Mouse (Mus musculus): Measurements from ENCODE around the gene Hip1r. TPM values are rescaled to one million over a fixed set of nuclear protein-coding genes. Genes with fewer than 3 reads are reported as not detected.
A peak's percentile ranks its signal among the peaks of the same experiment; 100 is the strongest.

The Hip1r gene
- total and polyA plus RNA-seq, 2 experiments from 2014 or later, result 32.6 to 46.9 TPM

DNA sequence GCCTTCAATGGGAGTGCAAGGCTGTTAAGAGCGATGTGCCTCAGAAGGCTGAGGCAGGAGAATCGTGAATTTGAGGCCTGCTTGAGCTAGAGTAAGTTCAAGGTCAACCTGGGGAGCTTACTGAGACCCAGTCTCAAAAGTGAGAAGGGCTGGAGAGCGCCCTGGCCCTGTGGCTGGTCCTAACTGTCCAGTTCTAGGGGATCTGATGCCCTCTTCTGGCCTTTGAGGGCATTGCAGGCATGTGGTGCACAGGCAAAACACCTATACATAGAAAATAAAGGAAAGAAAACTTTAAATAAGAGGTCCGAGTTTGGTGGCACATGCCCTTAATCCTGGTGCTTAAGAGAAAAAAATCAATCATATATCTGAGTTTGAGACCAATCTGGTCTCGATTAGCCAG, 19.4 kb downstream of the Hip1r start:
- no peaks in the 10 kb centered on the region for H3K27me3 ChIP-seq (ENCODE audit: insufficient read depth, low read length)
- 30% methylated on average over 5 of the region's 5 CpGs for WGBS
- H3K36me3 ChIP-seq (ENCODE audit: insufficient read depth, low read length), result peaks cover 6% of the 10 kb centered on the region; the same call in 1 of the 2 replicates
- no peaks in the 10 kb centered on the region for H3K9me3 ChIP-seq (ENCODE audit: low read length)
- ATAC-seq, result peak; percentile 49; the same call in 1 of the 2 replicates
- no peak overlapping the region for H3K4me3 ChIP-seq (ENCODE audit: low read length)
- TF ChIP-seq CTCF (IDR thresholded peaks at IDR 0.05; ENCODE audit: low read depth), result peak; percentile 93
- peaks cover 7% of the 10 kb centered on the region for H3K4me1 ChIP-seq (ENCODE audit: insufficient read depth, low read length)
- DNase-seq (ENCODE audit: low spot score), result peak; percentile 91
- peak overlapping the region; percentile 81 for H3K27ac ChIP-seq
- no peak overlapping the region for H3K4me2 ChIP-seq (ENCODE audit: low read depth, low read length)
- H3K9ac ChIP-seq (replicated peaks; ENCODE audit: low read length), result no peak overlapping the region

DNA sequence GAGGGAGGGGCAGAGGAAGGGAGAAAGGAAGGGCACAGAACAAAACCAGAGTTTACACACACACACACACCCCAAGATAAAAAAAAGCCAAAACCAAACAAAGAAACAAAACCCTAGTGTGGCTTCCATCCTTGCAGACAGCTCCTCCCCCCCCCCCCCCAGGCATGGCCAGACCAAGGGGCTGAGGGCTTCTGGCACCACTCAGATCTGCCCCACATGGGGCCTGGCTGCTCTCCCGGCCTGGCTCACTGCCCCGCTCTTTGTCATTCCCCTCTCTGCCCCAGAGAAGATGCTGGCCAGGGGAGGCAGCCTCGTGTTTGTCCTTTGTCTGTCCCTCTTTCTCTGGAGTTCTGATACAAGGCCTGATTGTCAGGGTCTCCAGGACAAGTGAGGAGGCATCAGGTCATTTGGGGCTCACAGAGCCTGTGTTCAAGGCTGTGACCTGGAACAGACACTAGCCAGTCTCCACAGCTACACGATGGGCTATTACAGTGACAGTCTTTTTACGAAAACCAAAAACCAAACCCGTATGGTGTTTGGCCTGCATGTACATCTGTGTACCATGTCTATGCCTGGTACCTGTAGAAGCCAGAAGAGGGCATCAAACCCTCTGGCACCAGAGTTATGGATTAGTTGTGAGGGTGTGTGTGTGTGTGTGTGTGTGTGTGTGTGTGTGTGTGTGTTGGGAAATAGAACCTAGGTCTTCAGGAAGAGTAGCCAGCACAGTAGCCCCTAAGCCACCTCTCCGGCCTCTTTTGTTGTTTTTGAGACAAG, 20.0 kb downstream of the Hip1r start:
- Histone ChIP-seq H3K9me3 (ENCODE audit: low read length) (no peaks in the 10 kb centered on the region), H3K4me2 (ENCODE audit: low read depth, low read length) (no peak overlapping the region), H3K27me3 (ENCODE audit: insufficient read depth, low read length) (no peaks in the 10 kb centered on the region), H3K36me3 (ENCODE audit: insufficient read depth, low read length) (peaks cover 6% of the 10 kb centered on the region; the same call in 1 of the 2 replicates), H3K4me3 (ENCODE audit: low read length) (no peak overlapping the region), H3K4me1 (ENCODE audit: insufficient read depth, low read length) (peaks cover 7% of the 10 kb centered on the region), H3K27ac (peak overlapping the region; percentile 81), H3K9ac (replicated peaks; ENCODE audit: low read length) (0 out of 2 replicates have a peak overlapping the region, but pooled peaks have one; percentile 5)
- peak; percentile 86 for ATAC-seq
- 41% methylated on average over 7 of the region's 7 CpGs for WGBS
- peak; percentile 52 for TF ChIP-seq CTCF (IDR thresholded peaks at IDR 0.05; ENCODE audit: low read depth)
- DNase-seq (ENCODE audit: low spot score), result peak; percentile 85

DNA sequence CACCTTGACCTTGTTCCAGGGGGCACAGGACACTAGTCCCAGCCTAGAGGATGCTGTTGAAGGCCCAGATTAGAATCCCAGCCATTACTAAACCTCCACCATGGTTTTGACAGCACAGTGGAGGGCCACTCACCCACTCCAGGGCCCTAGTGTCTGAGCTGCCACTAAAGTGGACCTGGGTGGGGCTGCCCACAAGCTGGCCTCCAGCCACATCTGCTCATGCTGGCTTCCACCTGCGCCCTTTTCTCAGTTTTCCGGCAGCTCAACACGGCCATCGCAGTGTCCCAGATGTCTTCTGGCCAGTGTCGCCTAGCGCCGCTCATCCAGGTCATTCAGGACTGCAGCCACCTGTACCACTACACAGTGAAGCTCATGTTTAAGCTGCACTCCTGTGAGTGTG, 21.0 kb downstream of the Hip1r start:
- H3K4me1 ChIP-seq (ENCODE audit: insufficient read depth, low read length), result peaks cover 7% of the 10 kb centered on the region; the same call in 1 of the 2 replicates
- 66% methylated on average over 7 of the region's 7 CpGs for WGBS
- ATAC-seq, result no peak

GRCm38 (mm10) chr5:123995388-123995787, 22.0 kb downstream of the Hip1r start:
- no peak for TF ChIP-seq CTCF (IDR thresholded peaks at IDR 0.05; ENCODE audit: low read depth)
- Histone ChIP-seq H3K4me1 (ENCODE audit: insufficient read depth, low read length) (peaks cover 7% of the 10 kb centered on the region; the same call in 1 of the 2 replicates), H3K4me3 (ENCODE audit: low read length) (no peak overlapping the region), H3K9me3 (ENCODE audit: low read length) (no peaks in the 10 kb centered on the region), H3K9ac (replicated peaks; ENCODE audit: low read length) (no peak overlapping the region), H3K27me3 (ENCODE audit: insufficient read depth, low read length) (no peaks in the 10 kb centered on the region), H3K4me2 (ENCODE audit: low read depth, low read length) (no peak overlapping the region), H3K36me3 (ENCODE audit: insufficient read depth, low read length) (peaks cover 20% of the 10 kb centered on the region; the same call in 1 of the 2 replicates), H3K27ac (no peak overlapping the region)
- no peak for DNase-seq (ENCODE audit: low spot score)
- no peak for ATAC-seq
- 84% methylated on average over 6 of the region's 6 CpGs for WGBS

More for the DNA sequence above, 21.0 kb downstream of the Hip1r start:
- no peak for TF ChIP-seq CTCF (IDR thresholded peaks at IDR 0.05; ENCODE audit: low read depth)
- Histone ChIP-seq H3K9ac (replicated peaks; ENCODE audit: low read length) (no peak overlapping the region), H3K4me3 (ENCODE audit: low read length) (no peak overlapping the region), H3K27me3 (ENCODE audit: insufficient read depth, low read length) (no peaks in the 10 kb centered on the region), H3K36me3 (ENCODE audit: insufficient read depth, low read length) (peaks cover 14% of the 10 kb centered on the region; the same call in 1 of the 2 replicates), H3K27ac (no peak overlapping the region), H3K9me3 (ENCODE audit: low read length) (no peaks in the 10 kb centered on the region), H3K4me2 (ENCODE audit: low read depth, low read length) (no peak overlapping the region)
- no peak for DNase-seq (ENCODE audit: low spot score)

- DNase-seq (ENCODE audit: low spot score) (no peak), ATAC-seq (no peak)
- peaks cover 20% of the 10 kb centered on the region; the same call in 1 of the 2 replicates for H3K36me3 ChIP-seq (ENCODE audit: insufficient read depth, low read length)
- no peak overlapping the region for H3K4me3 ChIP-seq (ENCODE audit: low read length)
- TF ChIP-seq CTCF (IDR thresholded peaks at IDR 0.05; ENCODE audit: low read depth), result peak; percentile 17
- H3K4me2 ChIP-seq (ENCODE audit: low read depth, low read length), result no peak overlapping the region
- H3K4me1 ChIP-seq (ENCODE audit: insufficient read depth, low read length), result peaks cover 7% of the 10 kb centered on the region; the same call in 1 of the 2 replicates
- 78% methylated on average over 10 of the region's 10 CpGs for WGBS
- no peaks in the 10 kb centered on the region for H3K9me3 ChIP-seq (ENCODE audit: low read length)
- no peak overlapping the region for H3K27ac ChIP-seq
- no peaks in the 10 kb centered on the region for H3K27me3 ChIP-seq (ENCODE audit: insufficient read depth, low read length)
- no peak overlapping the region for H3K9ac ChIP-seq (replicated peaks; ENCODE audit: low read length)
Observed at GRCm38 (mm10) chr5:123996194-123996593, 22.8 kb downstream of the Hip1r start.

GRCm38 (mm10) chr5:123996695-123997094, 23.3 kb downstream of the Hip1r start:
- Histone ChIP-seq H3K36me3 (ENCODE audit: insufficient read depth, low read length) (peaks cover 24% of the 10 kb centered on the region; the same call in 1 of the 2 replicates), H3K4me3 (ENCODE audit: low read length) (no peak overlapping the region), H3K27ac (peak overlapping the region; percentile 52; the same call in 1 of the 2 replicates), H3K4me2 (ENCODE audit: low read depth, low read length) (no peak overlapping the region), H3K9ac (replicated peaks; ENCODE audit: low read length) (no peak overlapping the region), H3K4me1 (ENCODE audit: insufficient read depth, low read length) (peaks cover 7% of the 10 kb centered on the region; the same call in 1 of the 2 replicates), H3K9me3 (ENCODE audit: low read length) (no peaks in the 10 kb centered on the region), H3K27me3 (ENCODE audit: insufficient read depth, low read length) (no peaks in the 10 kb centered on the region)
- ATAC-seq (no peak), DNase-seq (ENCODE audit: low spot score) (no peak)
- 83% methylated on average over 14 of the region's 14 CpGs for WGBS
- peak; percentile 23; the same call in 1 of the 2 replicates for TF ChIP-seq CTCF (IDR thresholded peaks at IDR 0.05; ENCODE audit: low read depth)

Data from hindbrain, postnatal 0 days (tissue).